In the genomic region with DNA sequence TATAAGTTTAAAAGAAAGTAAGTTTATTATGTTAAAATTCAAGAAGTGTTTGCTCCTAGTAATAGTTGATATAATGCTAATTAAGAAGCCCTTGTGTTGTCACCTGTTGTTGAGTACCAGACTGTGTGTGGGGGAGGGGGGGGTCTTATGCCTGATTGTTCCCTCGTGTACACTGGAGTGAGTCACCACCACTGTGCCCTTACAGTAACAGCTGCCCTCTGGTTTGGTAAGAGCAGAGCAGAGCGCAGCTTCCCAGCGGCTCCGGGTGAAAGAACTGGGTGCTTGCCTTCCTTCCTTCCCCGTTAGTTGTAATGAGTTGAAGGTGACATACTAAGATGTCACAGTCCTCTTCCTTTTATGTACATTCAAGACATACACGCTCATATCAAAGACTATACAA, we compare ENCODE assay signal across 27 mouse cellular contexts.
"Had no signal": no experiment of that assay in that cellular context is flagged by ENCODE, and none has a peak within 500 bp of the region (broad histone marks: within the 10 kb centered on the region; RNA-seq: fewer than 3 reads in every experiment).

No protein-coding gene starts in this region.

- H3K4me2 ChIP-seq: heart, embryonic 11.5 days; heart, embryonic 13.5 days; heart, embryonic 15.5 days; hindbrain, embryonic 14.5 days; intestine, embryonic 15.5 days; limb, embryonic 12.5 days; liver, embryonic 11.5 days; liver, embryonic 13.5 days; liver, embryonic 15.5 days had no signal

- DNase-seq: gastrocnemius, adult 2 months; gastrocnemius, postnatal 10 days; gastrocnemius, postnatal 25 days; heart, adult 11 months; heart, adult 2 months; heart, postnatal 14 days; heart, postnatal 36 days; kidney, adult 18-20 months; kidney, adult 8-10 months; kidney, postnatal 10 days; kidney, postnatal 25 days; kidney, postnatal 4 days; liver; liver, embryonic 13.5 days had no signal

- H3K36me3 ChIP-seq: heart, embryonic 15.5 days had no signal

- H3K27ac ChIP-seq: gastrocnemius, adult 2 months; heart, adult 2 months; heart, embryonic 13.5 days; heart, embryonic 15.5 days; hindbrain, embryonic 14.5 days; intestine, embryonic 15.5 days; left cerebral cortex, adult 2 months; limb, embryonic 10.5 days; limb, embryonic 12.5 days; liver, embryonic 13.5 days; liver, embryonic 15.5 days had no signal

- H3K9me3 ChIP-seq: heart, embryonic 13.5 days; heart, embryonic 15.5 days; intestine, embryonic 15.5 days; limb, embryonic 10.5 days; limb, embryonic 12.5 days; liver, embryonic 13.5 days; liver, embryonic 15.5 days had no signal

- ATAC-seq: hindbrain, embryonic 16.5 days; inflammation-experienced regulatory T-cells, adult 6 months; intestine, embryonic 15.5 days; intestine, postnatal 0 days had no signal

- H3K9ac ChIP-seq: heart, embryonic 13.5 days; heart, embryonic 15.5 days; hindbrain, embryonic 14.5 days; intestine, embryonic 15.5 days; limb, embryonic 12.5 days; liver, embryonic 13.5 days; liver, embryonic 15.5 days had no signal

- H3K27me3 ChIP-seq: heart, embryonic 13.5 days; heart, embryonic 15.5 days; intestine, embryonic 15.5 days; limb, embryonic 12.5 days; liver, embryonic 13.5 days; liver, embryonic 15.5 days had no signal

- H3K4me3 ChIP-seq: gastrocnemius, adult 2 months; heart, adult 2 months; heart, embryonic 13.5 days; heart, embryonic 15.5 days; intestine, embryonic 15.5 days; left cerebral cortex, adult 2 months; limb, embryonic 10.5 days; limb, embryonic 12.5 days; liver, embryonic 13.5 days; liver, embryonic 15.5 days had no signal
